Mouse (Mus musculus) embryonic facial prominence, embryonic 13.5 days (tissue): Measurements from ENCODE around the gene Irx4. TPM values are rescaled to one million over a fixed set of nuclear protein-coding genes. Genes with fewer than 3 reads are reported as not detected.
A peak's percentile ranks its signal among the peaks of the same experiment; 100 is the strongest.

Experiments
- ATAC-seq: fragments of 200-750 bp; cut with Nextera tagmentation; 2 replicates; pipeline ENCODE4 v1.8.0; 2017; ENCODE audit warnings: low read depth; ENCODE audit not compliant: insufficient number of reproducible peaks, insufficient read depth, low FRiP score, low TSS enrichment
- H3K27ac ChIP-seq: fragments of 300-500 bp; sonication (generic); 2 replicates; pipeline ENCODE4 v1.5.1; 2015; ENCODE audit warnings: moderate library complexity, mild to moderate bottlenecking, inconsistent platforms
- H3K27me3 ChIP-seq: fragments of 300-500 bp; sonication (generic); 2 replicates; pipeline ENCODE4 v1.6.1; 2015; ENCODE audit warnings: mild to moderate bottlenecking, inconsistent platforms
- H3K36me3 ChIP-seq: fragments of 300-500 bp; sonication (generic); 2 replicates; pipeline ENCODE4 v1.6.1; 2015; ENCODE audit warnings: mild to moderate bottlenecking, inconsistent platforms
- H3K4me1 ChIP-seq: fragments of 300-500 bp; sonication (generic); 2 replicates; pipeline ENCODE4 v1.6.1; 2015; ENCODE audit warnings: inconsistent platforms
- H3K4me2 ChIP-seq: fragments of 300-500 bp; sonication (generic); 2 replicates; pipeline ENCODE4 v1.6.1; 2015; ENCODE audit warnings: moderate library complexity, mild to moderate bottlenecking, inconsistent platforms
- H3K4me3 ChIP-seq: fragments of 300-500 bp; sonication (generic); 2 replicates; pipeline ENCODE4 v1.5.1; 2015; ENCODE audit warnings: mild to moderate bottlenecking, inconsistent platforms
- H3K9ac ChIP-seq: fragments of 300-500 bp; sonication (generic); 2 replicates; pipeline ENCODE4 v1.6.1; 2015; ENCODE audit warnings: mild to moderate bottlenecking, inconsistent platforms
- H3K9me3 ChIP-seq: fragments of 300-500 bp; sonication (generic); 2 replicates; pipeline ENCODE4 v1.6.1; 2016; ENCODE audit warnings: inconsistent platforms
- WGBS: fragments of 180-500 bp; shearing (Covaris S2); methylation state at CpG from one replicate; pipeline ENCODE4 v1.1.7; 2015; ENCODE audit warnings: mixed read lengths; 5-methylcytosine and 5-hydroxymethylcytosine counted together
- polyA plus RNA-seq: library from polyadenylated mRNA; unstranded; fragments of >200 nt; fragmentation: Nextera tagmentation; extraction: Ambion mirVana; gene quantifications from 2 replicates; pipeline ENCODE4 v1.2.1, GENCODE M21; 2015

Irx4 gene
- 11.6 and 13.3 TPM in 2 replicates for polyA plus RNA-seq

GRCm38 (mm10) chr13:73260354-73261035, at the start of gene Irx4:
Gene Irx4, plus strand, starts transcription at chr13:73260479.
- H3K27ac ChIP-seq, result peak within 1 kb of the TSS; percentile 33; the same call in 1 of the 2 replicates
- under 1% methylated on average over 70 of the region's 86 CpGs for WGBS

GRCm38 (mm10) chr13:73214301-73214700, 46.0 kb upstream of the Irx4 start:
- 70% methylated on average over 10 of the region's 10 CpGs for WGBS
- no peak overlapping the region for H3K27ac ChIP-seq
- no peaks in the 10 kb centered on the region for H3K36me3 ChIP-seq
- no peak for ATAC-seq
- 0 out of 2 replicates have a peak, but pooled peaks cover 4% of the 10 kb centered on the region for H3K27me3 ChIP-seq
- no peak overlapping the region for H3K4me2 ChIP-seq
- H3K9me3 ChIP-seq, result peaks cover 12% of the 10 kb centered on the region; the same call in 1 of the 2 replicates
- H3K4me1 ChIP-seq, result no peaks in the 10 kb centered on the region
- no peak overlapping the region for H3K9ac ChIP-seq
- no peak overlapping the region for H3K4me3 ChIP-seq

More at GRCm38 (mm10) chr13:73260354-73261035, at the start of gene Irx4:
- Histone ChIP-seq H3K4me3 (peak within 1 kb of the TSS; percentile 51), H3K36me3 (no peaks in the 10 kb centered on the region), H3K9ac (peak within 1 kb of the TSS; percentile 61), H3K27me3 (peaks cover 99% of the 10 kb centered on the region), H3K4me1 (peaks cover 29% of the 10 kb centered on the region), H3K9me3 (no peaks in the 10 kb centered on the region), H3K4me2 (peak within 1 kb of the TSS; percentile 90)
- ATAC-seq, result no peak

GRCm38 (mm10) chr13:73236461-73236860, 23.8 kb upstream of the Irx4 start:
- no peak overlapping the region for H3K4me3 ChIP-seq

GRCm38 (mm10) chr13:73239191-73239746, 21.0 kb upstream of the Irx4 start:
- H3K4me2 ChIP-seq, result no peak overlapping the region

More at GRCm38 (mm10) chr13:73236461-73236860, 23.8 kb upstream of the Irx4 start:
- H3K9me3 ChIP-seq, result no peaks in the 10 kb centered on the region
- WGBS, result 42% methylated on average over 8 of the region's 8 CpGs
- H3K36me3 ChIP-seq, result no peaks in the 10 kb centered on the region
- no peak overlapping the region for H3K9ac ChIP-seq
- no peak overlapping the region for H3K27ac ChIP-seq
- ATAC-seq, result no peak
- H3K4me2 ChIP-seq, result no peak overlapping the region
- H3K4me1 ChIP-seq, result peaks cover 13% of the 10 kb centered on the region
- no peaks in the 10 kb centered on the region for H3K27me3 ChIP-seq

GRCm38 (mm10) chr13:73242556-73242955, 17.7 kb upstream of the Irx4 start:
- no peak overlapping the region for H3K4me3 ChIP-seq
- H3K9ac ChIP-seq, result no peak overlapping the region
- H3K36me3 ChIP-seq, result no peaks in the 10 kb centered on the region
- no peak for ATAC-seq
- no peaks in the 10 kb centered on the region for H3K27me3 ChIP-seq
- whole genome bisulfite sequencing, result 88% methylated on average over 5 of the region's 5 CpGs
- peaks cover 7% of the 10 kb centered on the region; the same call in 1 of the 2 replicates for H3K9me3 ChIP-seq
- H3K27ac ChIP-seq, result no peak overlapping the region
- H3K4me1 ChIP-seq, result peaks cover 13% of the 10 kb centered on the region
- H3K4me2 ChIP-seq, result no peak overlapping the region

More at GRCm38 (mm10) chr13:73239191-73239746, 21.0 kb upstream of the Irx4 start:
- H3K4me1 ChIP-seq, result peaks cover 13% of the 10 kb centered on the region
- no peaks in the 10 kb centered on the region for H3K27me3 ChIP-seq
- H3K9ac ChIP-seq, result no peak overlapping the region
- H3K27ac ChIP-seq, result no peak overlapping the region
- no peak for ATAC-seq
- WGBS, result 40% methylated on average over 4 of the region's 4 CpGs
- H3K36me3 ChIP-seq, result no peaks in the 10 kb centered on the region
- H3K4me3 ChIP-seq, result no peak overlapping the region
- H3K9me3 ChIP-seq, result peaks cover 7% of the 10 kb centered on the region; the same call in 1 of the 2 replicates

GRCm38 (mm10) chr13:73246961-73247360, 13.3 kb upstream of the Irx4 start:
- H3K27ac ChIP-seq, result no peak overlapping the region
- no peak overlapping the region for H3K4me3 ChIP-seq
- H3K9ac ChIP-seq, result no peak overlapping the region
- peaks cover 26% of the 10 kb centered on the region for H3K27me3 ChIP-seq
- no peaks in the 10 kb centered on the region for H3K4me1 ChIP-seq
- peaks cover 7% of the 10 kb centered on the region; the same call in 1 of the 2 replicates for H3K9me3 ChIP-seq
- ATAC-seq, result no peak
- WGBS, result 90% methylated on average over 4 of the region's 4 CpGs
- H3K36me3 ChIP-seq, result no peaks in the 10 kb centered on the region
- H3K4me2 ChIP-seq, result no peak overlapping the region

- H3K27me3 ChIP-seq, result peaks cover 47% of the 10 kb centered on the region
- H3K4me3 ChIP-seq, result no peak overlapping the region
- H3K4me1 ChIP-seq, result no peaks in the 10 kb centered on the region
- no peaks in the 10 kb centered on the region; the same call in 1 of the 2 replicates for H3K9me3 ChIP-seq
- no peak for ATAC-seq
- no peak overlapping the region for H3K4me2 ChIP-seq
- H3K27ac ChIP-seq, result no peak overlapping the region
- no peak overlapping the region for H3K9ac ChIP-seq
- WGBS, result 33% methylated on average over 7 of the region's 7 CpGs
- H3K36me3 ChIP-seq, result no peaks in the 10 kb centered on the region
Observed at GRCm38 (mm10) chr13:73251222-73251621, 9.1 kb upstream of the Irx4 start.

GRCm38 (mm10) chr13:73252022-73252421, 8.3 kb upstream of the Irx4 start:
- H3K9me3 ChIP-seq, result no peaks in the 10 kb centered on the region; the same call in 1 of the 2 replicates
- H3K27ac ChIP-seq, result no peak overlapping the region
- no peak for ATAC-seq
- H3K4me2 ChIP-seq, result no peak overlapping the region
- H3K4me1 ChIP-seq, result no peaks in the 10 kb centered on the region
- no peak overlapping the region for H3K4me3 ChIP-seq
- no peaks in the 10 kb centered on the region for H3K36me3 ChIP-seq
- 59% methylated on average over 5 of the region's 5 CpGs for WGBS
- H3K9ac ChIP-seq, result no peak overlapping the region
- H3K27me3 ChIP-seq, result peaks cover 55% of the 10 kb centered on the region

GRCm38 (mm10) chr13:73258415-73258814, 1.9 kb upstream of the Irx4 start:
- Histone ChIP-seq H3K9me3 (no peaks in the 10 kb centered on the region), H3K4me1 (peaks cover 18% of the 10 kb centered on the region), H3K4me3 (no peak overlapping the region), H3K27me3 (peaks cover 92% of the 10 kb centered on the region), H3K9ac (no peak overlapping the region), H3K36me3 (no peaks in the 10 kb centered on the region), H3K4me2 (no peak overlapping the region), H3K27ac (no peak overlapping the region)
- no peak for ATAC-seq
- 57% methylated on average over 4 of the region's 4 CpGs for WGBS

- 11% methylated on average over 10 of the region's 10 CpGs for WGBS
- H3K9me3 ChIP-seq, result no peaks in the 10 kb centered on the region
- H3K4me1 ChIP-seq, result peaks cover 24% of the 10 kb centered on the region
- H3K27ac ChIP-seq, result no peak overlapping the region
- no peak for ATAC-seq
- no peaks in the 10 kb centered on the region for H3K36me3 ChIP-seq
- H3K27me3 ChIP-seq, result peaks cover 98% of the 10 kb centered on the region
- peak overlapping the region; percentile 51 for H3K4me3 ChIP-seq
- peak overlapping the region; percentile 90 for H3K4me2 ChIP-seq
- H3K9ac ChIP-seq, result peak overlapping the region; percentile 61; the same call in 1 of the 2 replicates
Observed at GRCm38 (mm10) chr13:73259577-73260353, 514 bp upstream of the Irx4 start.

- H3K27me3 ChIP-seq, result peaks cover 100% of the 10 kb centered on the region
- H3K36me3 ChIP-seq, result no peaks in the 10 kb centered on the region
- H3K4me2 ChIP-seq, result peak overlapping the region; percentile 90
- H3K4me1 ChIP-seq, result peaks cover 29% of the 10 kb centered on the region
- peak overlapping the region; percentile 61; the same call in 1 of the 2 replicates for H3K9ac ChIP-seq
- peak overlapping the region; percentile 33; the same call in 1 of the 2 replicates for H3K27ac ChIP-seq
- H3K4me3 ChIP-seq, result peak overlapping the region; percentile 51
- ATAC-seq, result no peak
- WGBS, result 6% methylated on average over 25 of the region's 25 CpGs
- no peaks in the 10 kb centered on the region for H3K9me3 ChIP-seq
Observed at GRCm38 (mm10) chr13:73261036-73261730, 904 bp downstream of the Irx4 start.
